ENCODE assay signal across 21 mouse cellular contexts in genomic region chr5:118164581-118164980, GRCm38 (mm10). TPM values are rescaled to one million over a fixed set of nuclear protein-coding genes. Genes with fewer than 3 reads are reported as not detected.
DNase-seq lines count a peak whose midpoint lies in the region; TF ChIP-seq lines count a peak whose summit lies in the region.
"Had no signal": no experiment of that assay in that cellular context is flagged by ENCODE, and none has a peak within 500 bp of the region (broad histone marks: within the 10 kb centered on the region; RNA-seq: fewer than 3 reads in every experiment).

Gene Hrk (plus strand): TSS chr5:118164648.

- H3K4me3 ChIP-seq in cortical plate, adult 2 months (ENCODE audit: insufficient read depth, low read length): no peak within 1 kb of the TSS
- H3K4me3 ChIP-seq: midbrain, embryonic 13.5 days; stomach, embryonic 15.5 days had no signal

- no peaks in the 10 kb centered on the region for H3K4me1 ChIP-seq in cortical plate, adult 2 months (ENCODE audit: control insufficient read depth, insufficient read depth, low read length)

- no peak for TF ChIP-seq CTCF in cortical plate, adult 2 months (IDR thresholded peaks at IDR 0.05; ENCODE audit: extremely low read depth, insufficient read depth, low read length)

- DNase-seq in layer of hippocampus, adult 18-20 months (ENCODE audit: low spot score in 2 of 2): no peak
- DNase-seq in layer of hippocampus, adult 11-12 months (ENCODE audit: low spot score): no peak
- peak; percentile 47 to 57 for DNase-seq in gastrocnemius, postnatal 36 days
- DNase-seq in left cerebral cortex, postnatal 10 days (ENCODE audit: extremely low spot score in 1 of 2, low spot score in 2 of 2): peak in 1 of 2 experiments; percentile 46
- no peak for DNase-seq in embryo, embryonic 10.5 days (ENCODE audit: low spot score)
- no peak for DNase-seq in spleen, adult 12 weeks (ENCODE audit: low spot score)
- no peak for DNase-seq in embryo, embryonic 10 days (ENCODE audit: low spot score)
- DNase-seq: adrenal gland, adult 8-10 months; cerebellum, adult 8-10 months; heart, postnatal 36 days; kidney, adult 2 months; kidney, postnatal 36 days; liver; lung, adult 18-20 months; thymus, postnatal 14 days had no signal

- no peak for TF ChIP-seq POLR2A in cortical plate, adult 2 months (IDR thresholded peaks at IDR 0.05; ENCODE audit: extremely low read depth, insufficient read depth, low read length)

- intact Hi-C loops in gastrocnemius, postnatal 36 days (cut with DNase I): no loop called here
- intact Hi-C loops in left cerebral cortex, postnatal 10 days (cut with DNase I): loop anchor here (10.0 kb wide), 1 partner anchor 150 kb away; no protein-coding TSS in a partner anchor

- H3K27ac ChIP-seq in cortical plate, adult 2 months (ENCODE audit: insufficient read depth, low read length): no peak within 1 kb of the TSS
- H3K27ac ChIP-seq: hindbrain, postnatal 0 days; macrophage; midbrain, embryonic 13.5 days; stomach, embryonic 15.5 days had no signal

RNA-seq across cellular contexts. Expression of gene Hrk, which starts in this region (rescaled TPM):
- total RNA-seq in layer of hippocampus, adult 18-20 months (2021): 10 to 100 TPM; 30.8 to 35.9 TPM
- polyA plus RNA-seq in cortical plate, adult 2 months (2012; rRNA removed): 15.5 and 16.9 TPM in 2 replicates
- under 1 TPM; 0.10 to 0.20 TPM for total RNA-seq in gastrocnemius, postnatal 36 days (2021)
- 10 to 100 TPM; 32.7 to 32.8 TPM for total RNA-seq in left cerebral cortex, postnatal 10 days (2021)
- polyA plus RNA-seq: G1E, macrophage had no signal

Comparison
In these comparisons a context has a peak if more than half of its experiments do, and no peak if none do; other contexts are left out.
1. RNA of gene Hrk (total RNA-seq): 30.8 to 35.9 TPM in layer of hippocampus, adult 18-20 months and 32.7 to 32.8 TPM in left cerebral cortex, postnatal 10 days; 0.10 to 0.20 TPM in gastrocnemius, postnatal 36 days; every median in the first group is over 10 times any median in the second.
2. Peak in DNase-seq in gastrocnemius, postnatal 36 days; RNA of the gene not detected or under 1 TPM.